Mouse (Mus musculus): ENCODE measurements around the gene Enox1. TPM values are rescaled to one million over a fixed set of nuclear protein-coding genes. Genes with fewer than 3 reads are reported as not detected.
A peak's percentile ranks its signal among the peaks of the same experiment; 100 is the strongest.

Enox1 gene
- total RNA-seq, 2 experiments from 2014 or later: 0.48 to 1.1 TPM

GRCm38 (mm10) chr14:77213210-77213609 lies 56.6 kb downstream of the Enox1 start:
- intact Hi-C loops (cut with DNase I): no loop called here
- no peak for DNase-seq
- no peak for TF ChIP-seq CTCF (IDR thresholded peaks at IDR 0.05)

GRCm38 (mm10) chr14:77214848-77215247 lies 58.3 kb downstream of the Enox1 start:
- TF ChIP-seq CTCF (IDR thresholded peaks at IDR 0.05): no peak

More at GRCm38 (mm10) chr14:77213210-77213609, 56.6 kb downstream of the Enox1 start:
- no peak overlapping the region for H3K27ac ChIP-seq
- no peak overlapping the region for H3K4me3 ChIP-seq

GRCm38 (mm10) chr14:77225346-77225745 lies 68.8 kb downstream of the Enox1 start:
- Histone ChIP-seq H3K27ac (no peak overlapping the region), H3K4me3 (no peak overlapping the region)
- TF ChIP-seq CTCF (IDR thresholded peaks at IDR 0.05): no peak
- DNase-seq: no peak
- intact Hi-C loops (cut with DNase I): no loop called here

More at GRCm38 (mm10) chr14:77214848-77215247, 58.3 kb downstream of the Enox1 start:
- DNase-seq: no peak
- Histone ChIP-seq H3K4me3 (no peak overlapping the region), H3K27ac (no peak overlapping the region)
- intact Hi-C loops (cut with DNase I): no loop called here

- no peak for TF ChIP-seq CTCF (IDR thresholded peaks at IDR 0.05)
These were observed 82.2 kb downstream of the Enox1 start for GRCm38 (mm10) chr14:77238811-77239210.

GRCm38 (mm10) chr14:77239360-77239759 lies 82.8 kb downstream of the Enox1 start:
- no peak for TF ChIP-seq CTCF (IDR thresholded peaks at IDR 0.05)
- intact Hi-C loops (cut with DNase I): no loop called here
- no peak for DNase-seq
- no peak overlapping the region for H3K27ac ChIP-seq
- no peak overlapping the region for H3K4me3 ChIP-seq

More at GRCm38 (mm10) chr14:77238811-77239210, 82.2 kb downstream of the Enox1 start:
- Histone ChIP-seq H3K27ac (no peak overlapping the region), H3K4me3 (no peak overlapping the region)
- no peak for DNase-seq
- intact Hi-C loops (cut with DNase I): no loop called here

- intact Hi-C loops (cut with DNase I): no loop called here
- Histone ChIP-seq H3K27ac (no peak overlapping the region), H3K4me3 (no peak overlapping the region)
- no peak for DNase-seq
- no peak for TF ChIP-seq CTCF (IDR thresholded peaks at IDR 0.05)
These were observed 90.4 kb downstream of the Enox1 start for GRCm38 (mm10) chr14:77246977-77247376.

- intact Hi-C loops (cut with DNase I): no loop called here
- Histone ChIP-seq H3K27ac (no peak overlapping the region), H3K4me3 (no peak overlapping the region)
- no peak for DNase-seq
- TF ChIP-seq CTCF (IDR thresholded peaks at IDR 0.05): no peak
These were observed 91.9 kb downstream of the Enox1 start for GRCm38 (mm10) chr14:77248426-77248825.

GRCm38 (mm10) chr14:77248946-77249345 lies 92.4 kb downstream of the Enox1 start:
- Histone ChIP-seq H3K27ac (no peak overlapping the region), H3K4me3 (no peak overlapping the region)
- TF ChIP-seq CTCF (IDR thresholded peaks at IDR 0.05): no peak
- no peak for DNase-seq
- intact Hi-C loops (cut with DNase I): no loop called here

GRCm38 (mm10) chr14:77250652-77251238 lies 94.2 kb downstream of the Enox1 start:
- intact Hi-C loops (cut with DNase I): no loop called here
- DNase-seq: no peak
- Histone ChIP-seq H3K4me3 (no peak overlapping the region), H3K27ac (no peak overlapping the region)
- TF ChIP-seq CTCF (IDR thresholded peaks at IDR 0.05): no peak

GRCm38 (mm10) chr14:77255201-77255600 lies 98.6 kb downstream of the Enox1 start:
- TF ChIP-seq CTCF (IDR thresholded peaks at IDR 0.05): no peak
- no peak overlapping the region for H3K4me3 ChIP-seq
- intact Hi-C loops (cut with DNase I): no loop called here
- no peak for DNase-seq
- no peak overlapping the region for H3K27ac ChIP-seq

GRCm38 (mm10) chr14:77255711-77256110 lies 99.1 kb downstream of the Enox1 start:
- no peak for TF ChIP-seq CTCF (IDR thresholded peaks at IDR 0.05)
- intact Hi-C loops (cut with DNase I): no loop called here
- DNase-seq: peak; percentile 39
- no peak overlapping the region for H3K4me3 ChIP-seq
- H3K27ac ChIP-seq: no peak overlapping the region

GRCm38 (mm10) chr14:77256943-77257342 lies 100.4 kb downstream of the Enox1 start:
- Histone ChIP-seq H3K27ac (no peak overlapping the region), H3K4me3 (no peak overlapping the region)
- no peak for TF ChIP-seq CTCF (IDR thresholded peaks at IDR 0.05)
- intact Hi-C loops (cut with DNase I): no loop called here
- no peak for DNase-seq

- DNase-seq: peak; percentile 34
- intact Hi-C loops (cut with DNase I): no loop called here
- peak overlapping the region; percentile 9; the same call in 1 of the 2 replicates for H3K27ac ChIP-seq
- TF ChIP-seq CTCF (IDR thresholded peaks at IDR 0.05): no peak
- no peak overlapping the region for H3K4me3 ChIP-seq
These were observed 100.9 kb downstream of the Enox1 start for GRCm38 (mm10) chr14:77257461-77257860.

GRCm38 (mm10) chr14:77258186-77258585 lies 101.6 kb downstream of the Enox1 start:
- no peak overlapping the region for H3K4me3 ChIP-seq
- no peak overlapping the region for H3K27ac ChIP-seq
- no peak for DNase-seq
- intact Hi-C loops (cut with DNase I): no loop called here
- TF ChIP-seq CTCF (IDR thresholded peaks at IDR 0.05): no peak

Measured in gastrocnemius, adult 2 months (tissue).